Mouse (Mus musculus) erythroblast, embryonic 14.5 days (primary cell): ENCODE measurements at regions not wholly inside any gene's neighbourhood (a gene's known extent, or its start where the extent isn't known, plus 50 kb on each side); places are given as distances from the start of the nearest gene placed in this dataset.

Source experiments
- GATA1 ChIP-seq: IDR thresholded peaks from 2 replicates; pipeline ENCODE4 v1.6.1; 2012; ENCODE audit warnings: low read length, inconsistent platforms, mixed read lengths
- TAL1 ChIP-seq: IDR thresholded peaks from 3 replicates; pipeline ENCODE4 v1.6.1; 2012; ENCODE audit warnings: low read length, inconsistent platforms, mixed read lengths

DNA sequence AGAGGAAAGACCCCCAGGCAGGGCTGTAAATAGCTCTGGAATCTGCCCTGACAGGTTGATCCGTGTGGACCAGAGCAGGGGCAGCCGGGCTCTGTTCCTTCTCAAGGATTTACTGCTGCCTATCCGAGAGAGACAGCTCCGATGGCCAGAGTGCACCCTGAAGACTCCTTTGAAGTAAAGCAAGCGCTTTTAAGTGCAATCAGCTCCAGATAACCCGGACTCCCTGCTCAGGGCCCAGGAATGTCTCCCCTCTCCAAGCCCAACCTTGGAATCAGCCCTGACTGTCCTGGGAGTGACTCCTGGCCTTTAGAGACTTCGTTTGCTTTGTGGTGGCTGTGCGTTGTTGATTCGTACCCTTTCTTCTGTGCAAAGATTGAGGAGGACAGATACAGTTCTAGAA, 73.2 kb upstream of the Podxl start:
- TF ChIP-seq GATA1 (no peak), TAL1 (no peak)
